In the genomic region with DNA sequence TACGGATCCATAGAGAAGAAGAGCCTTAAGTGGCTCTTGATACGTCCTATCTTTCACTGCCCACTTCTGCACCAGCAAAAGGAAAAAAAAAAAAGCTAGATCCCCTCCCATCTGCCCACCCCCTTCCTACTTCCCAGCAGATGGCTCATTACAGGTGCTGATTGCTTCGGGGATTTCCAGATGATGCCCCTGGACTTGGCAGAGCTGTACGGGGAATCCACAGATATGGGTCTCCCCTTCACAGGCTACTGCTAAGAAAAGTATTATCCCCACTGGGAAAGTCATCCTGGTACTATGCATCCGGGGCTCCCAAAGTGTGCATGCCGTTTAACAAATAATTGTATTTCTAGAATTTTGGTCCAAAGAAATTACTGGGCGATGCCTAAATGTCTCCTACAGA, we compare ENCODE assay signal across 30 mouse cellular contexts. TPM values are rescaled to one million over a fixed set of nuclear protein-coding genes. Genes with fewer than 3 reads are reported as not detected.
DNase-seq lines count a peak whose midpoint lies in the region; ATAC-seq and TF ChIP-seq lines count a peak whose summit lies in the region.
"Had no signal": no experiment of that assay in that cellular context is flagged by ENCODE, and none has a peak within 500 bp of the region (broad histone marks: within the 10 kb centered on the region; RNA-seq: fewer than 3 reads in every experiment).

No protein-coding gene starts in this region.

- no peaks in the 10 kb centered on the region for H3K36me3 ChIP-seq in forebrain, embryonic 14.5 days (ENCODE audit: control insufficient read depth, insufficient read depth, low read length)
- no peaks in the 10 kb centered on the region for H3K36me3 ChIP-seq in forebrain, postnatal 0 days (ENCODE audit: insufficient read depth)
- H3K36me3 ChIP-seq in heart, embryonic 15.5 days, result no peaks in the 10 kb centered on the region
- H3K36me3 ChIP-seq in midbrain, postnatal 0 days (ENCODE audit: insufficient read depth, low read length), result peaks cover 2% of the 10 kb centered on the region; the same call in 1 of the 2 replicates
- no peaks in the 10 kb centered on the region for H3K36me3 ChIP-seq in midbrain, embryonic 13.5 days
- H3K36me3 ChIP-seq: liver, embryonic 13.5 days; midbrain, embryonic 12.5 days had no signal

- no peak overlapping the region for H3K4me3 ChIP-seq in forebrain, embryonic 14.5 days (ENCODE audit: low read depth, low read length)
- H3K4me3 ChIP-seq in forebrain, postnatal 0 days (ENCODE audit: low read depth, low read length), result no peak overlapping the region
- H3K4me3 ChIP-seq in heart, embryonic 15.5 days, result no peak overlapping the region
- no peak overlapping the region for H3K4me3 ChIP-seq in midbrain, postnatal 0 days (ENCODE audit: low read depth, low read length)
- H3K4me3 ChIP-seq in midbrain, embryonic 13.5 days (replicated peaks), result no peak overlapping the region
- H3K4me3 ChIP-seq in brown adipose tissue, adult 24 weeks (ENCODE audit: insufficient read depth, low read depth, low read length), result no peak overlapping the region
- H3K4me3 ChIP-seq: kidney, embryonic 15.5 days; layer of hippocampus, adult 2 months; left cerebral cortex, adult 2 months; liver, embryonic 13.5 days; megakaryocyte, embryonic 14.5 days; midbrain, embryonic 12.5 days had no signal

- no peak overlapping the region for H3K27ac ChIP-seq in forebrain, embryonic 14.5 days (ENCODE audit: low read depth, low read length)
- H3K27ac ChIP-seq in forebrain, postnatal 0 days (ENCODE audit: low read depth, low read length), result no peak overlapping the region
- peak overlapping the region; percentile 18; the same call in 1 of the 2 replicates for H3K27ac ChIP-seq in heart, embryonic 15.5 days
- H3K27ac ChIP-seq in midbrain, postnatal 0 days (ENCODE audit: low read depth, low read length), result no peak overlapping the region
- H3K27ac ChIP-seq in midbrain, embryonic 13.5 days, result no peak overlapping the region
- 0 out of 2 replicates have a peak overlapping the region, but pooled peaks have one; percentile 46 for H3K27ac ChIP-seq in brown adipose tissue, adult 24 weeks (replicated peaks; ENCODE audit: low read depth, low read length)
- H3K27ac ChIP-seq: hindbrain, embryonic 14.5 days; kidney, embryonic 15.5 days; left cerebral cortex, adult 2 months; liver, embryonic 13.5 days; midbrain, embryonic 12.5 days; stomach, postnatal 0 days had no signal

- peak; percentile 52 for ATAC-seq in forebrain, embryonic 14.5 days
- ATAC-seq in forebrain, postnatal 0 days, result no peak
- no peak for ATAC-seq in heart, embryonic 15.5 days (replicated peaks; ENCODE audit: insufficient number of reproducible peaks, insufficient read depth, low FRiP score, low read depth)
- ATAC-seq in midbrain, postnatal 0 days (ENCODE audit: low FRiP score), result no peak
- no peak for ATAC-seq in midbrain, embryonic 13.5 days
- ATAC-seq: CD4-positive, CD25-positive, alpha-beta regulatory T cell, adult 4 months; lung, postnatal 0 days had no signal

- TF ChIP-seq CTCF in forebrain, postnatal 0 days (IDR thresholded peaks at IDR 0.05; ENCODE audit: low read depth), result no peak
- no peak for TF ChIP-seq CTCF in midbrain, postnatal 0 days (IDR thresholded peaks at IDR 0.05)

- DNase-seq in forebrain, embryonic 14.5 days (ENCODE audit: low spot score), result peak; percentile 69
- DNase-seq in forebrain, postnatal 0 days, result no peak
- DNase-seq in heart, adult 9 months (ENCODE audit: low spot score in 2 of 2), result no peak
- peak; percentile 64 for DNase-seq in midbrain, postnatal 0 days (ENCODE audit: low spot score)
- DNase-seq: adrenal gland, postnatal 25 days; cerebellum, adult 8-10 months; cerebellum, postnatal 36 days; heart, postnatal 10 days; kidney, adult 18-20 months; kidney, postnatal 25 days; liver, embryonic 13.5 days; lung, adult 18-20 months; lung, postnatal 4 days; right cerebral cortex, postnatal 4 days; thymus, adult 18-20 months; thymus, postnatal 25 days had no signal

- H3K4me2 ChIP-seq in forebrain, embryonic 14.5 days (ENCODE audit: low read length), result no peak overlapping the region
- H3K4me2 ChIP-seq in forebrain, postnatal 0 days (ENCODE audit: low read depth), result no peak overlapping the region
- no peak overlapping the region for H3K4me2 ChIP-seq in heart, embryonic 15.5 days
- H3K4me2 ChIP-seq in midbrain, postnatal 0 days (ENCODE audit: low read depth, low read length, poor library complexity, severe bottlenecking), result no peak overlapping the region
- no peak overlapping the region for H3K4me2 ChIP-seq in midbrain, embryonic 13.5 days (replicated peaks)
- H3K4me2 ChIP-seq: heart, embryonic 11.5 days; hindbrain, embryonic 14.5 days; kidney, embryonic 15.5 days; liver, embryonic 13.5 days; midbrain, embryonic 12.5 days had no signal

- WGBS in forebrain, embryonic 14.5 days, result 64% methylated on average over 7 of the region's 7 CpGs
- WGBS in forebrain, postnatal 0 days, result 69% methylated on average over 7 of the region's 7 CpGs
- 61% methylated on average over 7 of the region's 7 CpGs for WGBS in heart, embryonic 15.5 days
- 78% methylated on average over 7 of the region's 7 CpGs for WGBS in midbrain, postnatal 0 days
- WGBS in midbrain, embryonic 13.5 days, result 79% methylated on average over 7 of the region's 7 CpGs

- no peak overlapping the region for H3K9ac ChIP-seq in forebrain, embryonic 14.5 days (ENCODE audit: low read length)
- H3K9ac ChIP-seq in forebrain, postnatal 0 days, result no peak overlapping the region
- H3K9ac ChIP-seq in heart, embryonic 15.5 days, result no peak overlapping the region
- no peak overlapping the region for H3K9ac ChIP-seq in midbrain, postnatal 0 days (replicated peaks; ENCODE audit: low read length, poor library complexity, severe bottlenecking)
- H3K9ac ChIP-seq in midbrain, embryonic 13.5 days (replicated peaks), result no peak overlapping the region
- H3K9ac ChIP-seq: hindbrain, embryonic 14.5 days; kidney, embryonic 15.5 days; liver, embryonic 13.5 days; midbrain, embryonic 12.5 days had no signal

- H3K9me3 ChIP-seq in forebrain, embryonic 14.5 days (replicated peaks; ENCODE audit: control insufficient read depth, low read length), result no peaks in the 10 kb centered on the region
- H3K9me3 ChIP-seq in forebrain, postnatal 0 days (ENCODE audit: low read length), result no peaks in the 10 kb centered on the region
- no peaks in the 10 kb centered on the region for H3K9me3 ChIP-seq in heart, embryonic 15.5 days (replicated peaks)
- no peaks in the 10 kb centered on the region for H3K9me3 ChIP-seq in midbrain, postnatal 0 days (ENCODE audit: low read length)
- H3K9me3 ChIP-seq in midbrain, embryonic 13.5 days, result no peaks in the 10 kb centered on the region
- H3K9me3 ChIP-seq: kidney, embryonic 15.5 days; liver, embryonic 13.5 days; megakaryocyte, embryonic 14.5 days; midbrain, embryonic 12.5 days had no signal

- no peaks in the 10 kb centered on the region for H3K27me3 ChIP-seq in forebrain, embryonic 14.5 days (replicated peaks; ENCODE audit: control insufficient read depth, insufficient read depth, low read length)
- no peaks in the 10 kb centered on the region for H3K27me3 ChIP-seq in forebrain, postnatal 0 days (ENCODE audit: insufficient read depth, low read length)
- no peaks in the 10 kb centered on the region for H3K27me3 ChIP-seq in heart, embryonic 15.5 days
- no peaks in the 10 kb centered on the region for H3K27me3 ChIP-seq in midbrain, postnatal 0 days (ENCODE audit: insufficient read depth, low read length)
- H3K27me3 ChIP-seq in midbrain, embryonic 13.5 days, result no peaks in the 10 kb centered on the region
- H3K27me3 ChIP-seq: kidney, embryonic 15.5 days; liver, embryonic 13.5 days; midbrain, embryonic 12.5 days had no signal

- peaks cover 10% of the 10 kb centered on the region; the same call in 1 of the 2 replicates for H3K4me1 ChIP-seq in forebrain, embryonic 14.5 days (ENCODE audit: control insufficient read depth, insufficient read depth, low read length)
- peaks cover 3% of the 10 kb centered on the region; the same call in 1 of the 2 replicates for H3K4me1 ChIP-seq in forebrain, postnatal 0 days (ENCODE audit: insufficient read depth)
- H3K4me1 ChIP-seq in heart, embryonic 15.5 days (replicated peaks), result peaks cover 60% of the 10 kb centered on the region
- H3K4me1 ChIP-seq in midbrain, postnatal 0 days (ENCODE audit: insufficient read depth, low read length), result no peaks in the 10 kb centered on the region
- H3K4me1 ChIP-seq in midbrain, embryonic 13.5 days (replicated peaks), result peaks cover 16% of the 10 kb centered on the region
- H3K4me1 ChIP-seq in brown adipose tissue, adult 24 weeks (ENCODE audit: control insufficient read depth, insufficient read depth, insufficient read length, low read length), result peaks cover 58% of the 10 kb centered on the region
- H3K4me1 ChIP-seq: liver, embryonic 13.5 days had no signal

RNA-seq across cellular contexts. Expression of a gene that starts 17.5 kb away (rescaled TPM):
- polyA plus RNA-seq in forebrain, embryonic 14.5 days (2014; fragmentation: Nextera tagmentation; extraction: Ambion mirVana), result 7.9 and 13.8 TPM in 2 replicates
- 33.5 and 62.9 TPM in 2 replicates for total RNA-seq in forebrain, postnatal 0 days (2014; rRNA removed)
- 17.2 and 33.6 TPM in 2 replicates for polyA plus RNA-seq in forebrain, postnatal 0 days (2015; fragmentation: Nextera tagmentation; extraction: Ambion mirVana)
- 78.8 and 81.2 TPM in 2 replicates for polyA plus RNA-seq in heart, embryonic 15.5 days (2015; fragmentation: Nextera tagmentation; extraction: Ambion mirVana)
- total RNA-seq in midbrain, postnatal 0 days (2014; rRNA removed), result 105 and 133 TPM in 2 replicates
- polyA plus RNA-seq in midbrain, postnatal 0 days (2015; fragmentation: Nextera tagmentation; extraction: Ambion mirVana), result 39.1 and 47.3 TPM in 2 replicates
- 16.3 and 19.9 TPM in 2 replicates for polyA plus RNA-seq in midbrain, embryonic 13.5 days (2015; fragmentation: Nextera tagmentation; extraction: Ambion mirVana)
- polyA plus RNA-seq in brown adipose tissue, adult 24 weeks (2012; ENCODE audit: insufficient read depth, insufficient read length, missing spikeins), result 63.4 and 130 TPM in 2 replicates
- total RNA-seq: monocyte, adult 5-6 weeks had no signal
- polyA plus RNA-seq: CD4-positive, CD25-positive, alpha-beta regulatory T cell, adult 4 months had no signal

Comparison
In these comparisons a context has a peak if more than half of its experiments do, and no peak if none do; other contexts are left out.
1. DNase-seq: peak in forebrain, embryonic 14.5 days (single experiment) and midbrain, postnatal 0 days (single experiment); none in forebrain, postnatal 0 days (single experiment) and heart, adult 9 months (0 of 2).
2. H3K27ac ChIP-seq: peak in heart, embryonic 15.5 days (single experiment) and brown adipose tissue, adult 24 weeks (single experiment); none in forebrain, embryonic 14.5 days (single experiment), forebrain, postnatal 0 days (single experiment), midbrain, postnatal 0 days (single experiment) and midbrain, embryonic 13.5 days (single experiment).